Mouse (Mus musculus) testis, postnatal 14 days (tissue): Measurements from ENCODE around the gene Chd1l.

Experiments used
- DNase-seq: peaks from one replicate; pipeline ENCODE4 v3.0.0; 2021; ENCODE audit warnings: low spot score

The Chd1l gene

DNA sequence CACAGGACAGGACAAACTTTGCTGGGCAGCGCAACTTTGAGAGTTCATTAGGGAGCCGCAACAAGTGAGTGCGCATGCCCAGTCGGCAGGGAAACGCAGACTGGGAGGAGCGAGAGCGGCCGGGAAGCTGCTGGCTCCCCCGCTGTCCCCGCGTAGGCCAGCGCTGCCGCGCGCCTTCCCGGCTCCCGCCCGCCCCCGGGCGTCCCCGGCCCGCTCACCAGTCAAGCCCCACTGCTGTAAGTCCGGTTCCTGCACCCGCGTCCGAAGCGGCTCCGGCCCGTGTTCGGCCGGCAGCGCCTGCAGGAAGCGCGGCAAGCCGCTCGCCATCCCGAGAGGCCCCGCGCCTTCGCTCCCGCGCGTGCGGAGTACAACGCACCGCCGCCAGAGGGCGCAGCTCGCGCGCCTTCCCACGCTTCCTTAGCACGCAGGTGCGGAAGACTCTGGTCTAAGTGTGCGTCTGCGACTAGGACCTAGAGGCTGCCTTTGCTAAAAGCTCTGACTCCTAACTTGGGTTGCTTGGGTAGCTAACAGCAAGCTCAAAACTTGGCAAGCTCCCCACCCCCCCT lies at the start of gene Chd1l:
Gene Chd1l (minus strand): TSS at position 359 of the 566 bp plus-strand sequence.
- DNase-seq = peak; percentile 90

DNA sequence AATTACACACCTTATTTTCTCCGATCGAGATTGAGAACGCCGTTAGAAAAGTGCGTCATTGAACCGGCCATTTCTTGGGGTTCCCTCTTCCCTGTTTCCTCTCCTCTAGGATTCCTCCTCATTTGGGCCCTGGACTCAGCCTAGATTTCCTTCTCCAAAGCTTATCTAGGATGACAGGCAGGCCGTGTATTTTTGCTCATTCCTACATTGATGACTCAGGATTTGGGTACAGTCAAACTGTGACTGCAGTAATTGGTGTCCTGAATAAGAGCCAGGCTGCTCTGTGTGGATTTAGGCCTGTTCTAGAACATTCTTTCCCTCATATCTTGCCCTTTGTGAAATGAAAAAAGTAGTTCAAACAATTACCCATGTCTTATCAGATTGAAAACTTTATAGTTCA lies 49.7 kb upstream of the Chd1l start:
- DNase-seq = no peak

DNA sequence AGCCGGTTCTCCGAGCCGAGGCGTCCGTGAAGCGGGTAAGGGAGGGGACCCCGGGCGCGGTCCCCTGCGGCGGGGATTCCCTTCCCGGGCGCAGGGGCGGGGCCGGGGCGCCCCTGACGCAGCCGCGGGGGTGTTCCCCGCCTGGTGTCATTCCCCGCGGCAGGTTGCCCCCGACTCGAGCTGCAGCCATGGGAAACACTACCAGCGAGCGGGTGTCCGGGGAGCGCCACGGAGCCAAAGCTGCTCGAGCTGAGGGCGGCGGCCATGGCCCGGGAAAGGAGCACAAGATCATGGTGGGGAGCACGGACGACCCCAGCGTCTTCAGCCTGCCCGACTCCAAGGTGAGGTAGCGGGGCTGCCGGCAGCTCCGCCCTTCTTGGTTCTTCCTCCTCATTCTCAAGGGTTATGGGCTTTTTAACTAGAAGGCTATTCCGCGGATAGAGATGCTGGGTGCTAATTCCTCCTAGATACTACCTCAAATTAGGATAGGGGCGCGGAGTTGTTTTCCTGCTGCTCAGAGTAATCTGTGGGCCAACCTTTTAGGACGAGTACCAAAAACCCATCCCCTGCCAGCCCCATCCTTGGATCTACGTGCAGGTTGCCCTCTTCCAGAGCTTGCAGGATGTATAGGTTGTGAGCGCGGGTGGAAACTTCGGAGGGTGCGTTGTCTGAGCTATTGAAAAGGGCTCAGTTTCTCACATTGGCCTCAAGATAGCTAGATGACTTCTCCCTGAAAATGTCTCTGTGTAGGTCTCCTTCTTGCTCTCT lies 48.6 kb upstream of the Chd1l start:
- DNase-seq = peak; percentile 79

DNA sequence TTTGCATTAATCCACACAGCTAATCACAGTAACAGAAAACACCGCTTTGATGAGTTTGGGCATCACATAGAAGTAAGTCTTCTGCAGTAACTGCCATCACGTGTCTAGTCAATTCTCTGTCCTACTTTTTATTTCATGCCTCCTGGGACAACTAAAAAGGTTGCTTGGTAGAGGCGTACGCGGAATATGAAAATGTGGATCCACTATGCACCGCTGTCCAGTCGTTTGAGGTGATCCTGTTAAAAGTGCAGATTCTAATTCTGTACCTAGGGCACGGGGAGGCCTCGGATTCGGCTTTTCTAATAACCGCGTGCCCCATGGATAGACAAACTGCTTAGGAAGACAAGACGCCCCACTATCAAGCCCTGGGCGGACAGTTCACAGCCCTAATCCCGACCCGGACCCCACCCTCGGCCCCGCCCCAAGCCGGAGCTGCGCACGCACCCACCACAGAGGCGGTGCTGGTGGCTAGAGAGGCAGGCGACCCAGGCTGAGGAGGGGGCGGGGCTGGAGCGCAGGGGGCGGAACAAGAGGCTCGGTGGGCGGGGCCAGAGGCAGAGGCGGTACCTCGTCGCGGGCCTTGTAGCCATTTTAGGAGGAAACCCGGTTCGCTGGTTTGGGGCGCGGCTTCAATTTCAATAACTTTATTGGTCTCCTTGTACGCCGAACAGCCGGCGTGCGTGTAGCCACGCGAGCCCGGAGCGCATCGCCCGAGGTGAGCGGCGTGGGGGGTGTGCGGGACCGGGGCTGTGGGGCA lies 47.8 kb upstream of the Chd1l start, which contains the start of gene Prkab2:
Gene Prkab2 (plus strand): TSS at position 539 of the 757 bp plus-strand sequence.
- DNase-seq = peak; percentile 99

DNA sequence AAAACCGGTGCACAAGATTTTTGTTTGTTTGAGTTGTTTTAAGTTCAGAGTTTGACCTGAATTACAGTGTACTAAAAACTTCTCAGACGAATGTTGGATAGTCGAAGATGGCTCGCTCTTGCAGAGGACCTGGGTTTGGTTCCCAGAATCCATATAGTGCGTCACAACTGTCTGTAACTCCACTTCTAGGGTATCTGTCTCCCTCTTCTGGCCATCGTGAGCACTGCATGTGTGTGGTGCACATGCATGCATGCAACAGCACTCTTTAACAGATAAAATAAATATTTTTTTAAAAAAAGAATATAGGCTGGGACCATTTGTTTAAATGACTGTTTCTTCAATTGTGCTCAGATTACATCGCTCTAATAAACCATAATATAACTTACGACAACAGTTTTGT lies 44.9 kb upstream of the Chd1l start:
- DNase-seq = no peak

DNA sequence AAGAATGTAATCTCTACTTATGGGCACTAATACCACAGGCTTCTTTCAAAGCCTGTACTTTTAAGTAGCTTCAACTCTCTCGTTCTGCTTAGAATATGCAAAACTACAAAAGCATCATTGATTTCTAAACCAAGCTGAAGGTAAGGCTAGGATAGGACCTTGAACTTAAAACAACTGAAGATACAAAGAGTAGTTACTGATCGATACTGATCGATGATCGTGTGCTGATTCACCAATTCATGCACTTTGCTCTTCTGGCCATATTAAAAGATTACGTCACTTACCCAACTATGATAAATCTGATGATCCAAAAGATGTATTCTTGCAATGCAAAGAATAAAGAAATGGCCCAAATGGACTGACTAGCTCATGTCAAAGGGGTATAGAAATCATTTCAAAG lies 43.8 kb upstream of the Chd1l start:
- DNase-seq = no peak

DNA sequence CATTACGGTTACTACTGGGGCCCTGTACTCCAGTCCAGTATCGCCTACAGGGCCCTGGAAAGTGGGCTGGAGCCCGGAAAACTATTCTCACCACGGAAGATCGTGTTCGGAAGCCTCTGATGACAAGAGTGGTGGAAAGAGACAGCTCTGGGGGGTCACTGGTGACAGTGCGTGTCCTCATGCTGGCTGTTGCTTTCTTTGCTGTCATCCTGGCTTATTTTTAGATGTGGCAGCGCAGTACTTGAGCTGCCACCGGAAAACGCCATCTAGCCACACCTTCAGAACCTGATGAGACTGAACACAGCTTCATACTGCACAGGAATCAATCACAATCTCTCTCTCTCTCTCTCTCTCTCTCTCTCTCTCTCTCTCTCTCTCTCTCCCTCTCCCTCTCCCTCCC lies 41.6 kb upstream of the Chd1l start:
- no peak for DNase-seq

DNA sequence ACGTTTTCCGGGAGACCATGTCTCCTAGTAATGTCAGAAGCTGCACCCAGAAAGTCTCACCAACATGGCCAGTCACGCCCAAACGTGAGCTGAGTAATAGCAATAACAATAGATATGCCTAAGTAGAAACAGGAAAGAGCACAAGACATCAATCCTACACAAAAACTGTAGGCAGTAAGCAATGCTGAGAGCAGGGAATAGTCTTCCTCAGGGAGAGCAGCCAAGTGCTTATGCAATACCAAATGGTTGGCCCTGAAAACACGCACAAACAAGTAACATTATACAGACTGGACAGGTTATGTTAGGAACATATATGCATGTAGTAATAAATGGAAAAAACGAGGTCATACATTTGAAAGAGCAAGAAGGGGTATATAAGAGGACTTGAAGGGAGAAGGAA lies 39.5 kb upstream of the Chd1l start:
- DNase-seq = no peak

DNA sequence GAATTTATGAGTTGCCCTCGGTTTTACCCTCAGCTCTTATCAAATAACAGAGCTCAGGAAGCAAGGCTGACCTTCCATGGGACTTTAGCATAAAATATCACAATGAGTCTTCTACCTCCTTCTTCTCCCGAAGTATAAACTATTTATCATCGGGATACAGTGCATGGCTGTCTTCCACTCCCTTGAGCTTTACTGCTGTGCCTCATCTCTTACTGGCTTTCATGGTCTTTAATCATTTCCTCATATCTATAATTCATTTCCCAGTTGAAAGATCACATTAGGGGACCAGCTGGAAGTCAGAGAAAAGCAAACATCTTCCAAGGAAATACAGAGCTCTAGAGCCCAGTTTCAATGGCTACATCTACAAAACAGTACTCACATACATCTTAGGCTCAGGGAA lies 39.0 kb upstream of the Chd1l start:
- no peak for DNase-seq

DNA sequence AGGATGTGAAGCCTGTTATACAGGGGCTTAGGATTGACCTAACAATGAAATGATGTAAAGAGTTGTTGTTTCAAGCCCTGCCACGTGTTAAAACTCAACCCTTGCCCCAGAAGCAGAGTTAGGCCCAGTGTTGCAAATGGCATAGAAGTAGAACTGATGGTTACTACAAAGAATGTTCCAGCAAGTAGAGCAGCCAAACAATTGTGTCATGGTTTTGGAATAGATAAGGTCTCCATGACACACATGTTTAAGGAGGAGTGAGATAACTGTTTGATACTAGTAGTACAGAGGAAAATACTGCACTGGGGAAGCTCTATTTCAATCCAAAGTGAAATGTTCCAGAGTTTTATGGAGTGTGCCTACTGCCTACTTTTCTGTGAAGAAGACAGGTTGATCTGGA lies 38.5 kb upstream of the Chd1l start:
- no peak for DNase-seq

DNA sequence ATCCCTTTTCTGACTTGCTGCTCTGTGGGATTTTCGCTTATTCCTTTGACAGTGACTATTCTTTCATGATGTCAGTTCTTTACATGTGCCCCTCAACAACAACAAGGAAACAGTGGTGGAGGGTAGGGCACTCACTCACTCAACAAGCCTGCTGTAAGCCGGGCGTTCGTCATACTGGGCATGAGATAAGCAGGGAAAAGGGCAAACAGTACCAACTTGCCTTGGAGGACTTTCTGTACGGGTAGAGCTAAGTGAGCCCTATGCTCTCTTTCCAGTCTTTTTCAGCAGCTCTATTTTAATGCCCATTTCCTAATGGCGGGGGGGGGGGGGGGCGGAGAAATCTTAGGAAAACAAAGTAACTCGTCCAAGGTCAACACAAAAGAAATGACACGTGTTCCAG lies 32.0 kb upstream of the Chd1l start:
- no peak for DNase-seq

DNA sequence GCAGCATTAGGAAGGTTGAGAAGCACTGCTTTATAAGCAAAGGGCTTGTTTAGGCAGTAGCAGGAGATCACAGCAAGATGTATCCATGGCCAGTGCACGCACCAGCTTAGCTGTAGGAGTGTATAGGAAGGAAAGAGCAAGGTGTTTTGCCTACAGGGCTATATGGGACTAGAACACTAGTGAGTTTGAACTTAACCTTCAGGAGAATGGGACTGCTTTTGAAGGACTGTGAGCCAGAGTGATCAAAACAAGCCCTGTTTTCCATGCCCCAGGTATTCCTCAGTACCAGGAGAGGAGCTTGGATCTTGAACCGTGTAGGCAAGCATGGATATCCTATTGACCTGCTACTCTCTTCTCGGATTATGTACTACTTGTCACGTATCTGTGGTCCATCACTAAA lies 31.4 kb upstream of the Chd1l start:
- DNase-seq = no peak

DNA sequence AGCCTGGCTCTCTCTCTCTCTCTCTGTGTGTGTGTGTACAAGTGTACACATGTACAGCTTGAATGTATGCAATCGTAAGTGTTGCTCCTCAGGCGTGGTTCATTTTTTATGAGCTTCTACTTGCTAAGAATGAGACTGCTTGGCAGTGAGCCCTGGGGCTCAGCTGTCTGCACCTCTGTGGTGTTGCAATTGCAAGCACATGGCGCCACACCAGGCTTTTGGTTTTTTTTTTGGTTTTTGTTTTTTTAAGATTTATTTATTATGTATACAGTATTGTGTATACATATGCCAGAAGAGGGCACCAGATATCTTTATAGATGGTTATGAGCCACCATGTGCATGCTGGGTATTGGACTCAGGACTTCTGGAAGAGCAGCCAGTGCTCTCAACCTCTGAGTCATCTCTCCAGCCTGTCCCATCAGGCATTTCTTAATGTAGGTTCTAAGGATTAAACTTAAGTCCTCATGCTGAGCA lies 24.3 kb upstream of the Chd1l start:
- DNase-seq = no peak

DNA sequence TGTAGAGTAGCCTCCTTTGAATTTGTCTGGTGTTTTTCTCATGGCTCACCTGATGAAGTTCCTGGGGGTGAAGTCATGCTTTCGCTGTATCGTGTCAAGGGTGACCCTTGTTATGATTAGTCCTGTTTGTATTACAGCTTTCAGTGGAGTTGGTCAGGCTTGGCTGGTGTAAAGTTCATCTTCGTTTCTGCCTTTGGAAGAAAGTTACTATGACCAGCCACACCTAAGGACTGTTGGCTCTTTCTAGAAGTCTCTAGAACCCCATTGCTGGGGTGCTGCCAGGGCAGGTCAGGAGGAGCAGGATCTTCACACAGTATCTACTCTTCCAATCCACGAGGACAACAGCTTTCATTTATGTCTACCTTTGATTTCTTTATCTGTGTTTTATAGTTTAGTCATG lies 23.5 kb upstream of the Chd1l start:
- DNase-seq = no peak

DNA sequence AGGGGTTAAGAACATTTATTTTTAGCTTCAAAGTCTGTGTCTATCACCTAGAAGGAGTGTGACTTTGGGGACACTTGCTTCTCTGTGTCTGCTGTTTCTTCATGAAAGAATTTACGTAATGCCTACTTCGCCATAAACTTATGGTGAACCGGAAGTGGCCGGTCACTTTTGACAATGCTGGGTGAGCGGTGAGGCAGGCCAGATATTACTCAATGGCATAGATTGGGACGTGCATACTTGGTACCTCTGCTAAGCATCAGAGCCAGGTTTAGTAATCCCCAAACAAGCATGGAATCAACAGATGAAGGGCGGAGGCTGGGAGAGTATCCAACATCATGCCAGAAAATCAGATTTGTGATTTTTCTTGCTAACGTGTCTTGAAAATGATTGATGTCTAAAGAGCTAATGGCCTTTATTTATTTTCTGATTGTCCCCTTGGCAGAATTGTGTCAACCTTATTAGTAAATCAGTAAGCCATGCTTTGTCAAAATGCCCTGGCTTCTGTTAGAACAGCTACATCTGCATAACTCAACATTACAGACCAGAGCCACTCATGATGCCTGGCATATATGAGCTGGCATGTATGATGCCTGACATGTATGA lies 21.4 kb upstream of the Chd1l start:
- DNase-seq = no peak

DNA sequence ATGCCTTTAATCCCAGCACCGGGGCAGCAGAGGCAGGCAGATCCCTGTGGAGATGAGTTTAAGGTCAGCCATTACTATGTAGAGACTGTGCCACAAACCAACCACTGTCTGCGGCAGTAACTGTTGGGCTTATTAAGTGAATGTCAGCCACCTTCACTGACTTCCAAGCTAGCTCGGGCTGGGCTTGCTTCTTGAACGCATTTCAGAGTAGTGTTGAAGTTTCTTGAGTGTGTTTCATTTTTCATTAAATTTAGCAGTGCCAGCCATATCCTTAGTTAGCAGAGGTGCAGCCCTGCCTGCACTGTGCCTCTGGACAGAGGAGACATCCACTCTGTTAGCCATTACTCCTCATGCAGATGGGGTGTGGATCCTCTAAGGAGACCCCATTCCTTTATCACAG lies 20.7 kb upstream of the Chd1l start:
- no peak for DNase-seq

DNA sequence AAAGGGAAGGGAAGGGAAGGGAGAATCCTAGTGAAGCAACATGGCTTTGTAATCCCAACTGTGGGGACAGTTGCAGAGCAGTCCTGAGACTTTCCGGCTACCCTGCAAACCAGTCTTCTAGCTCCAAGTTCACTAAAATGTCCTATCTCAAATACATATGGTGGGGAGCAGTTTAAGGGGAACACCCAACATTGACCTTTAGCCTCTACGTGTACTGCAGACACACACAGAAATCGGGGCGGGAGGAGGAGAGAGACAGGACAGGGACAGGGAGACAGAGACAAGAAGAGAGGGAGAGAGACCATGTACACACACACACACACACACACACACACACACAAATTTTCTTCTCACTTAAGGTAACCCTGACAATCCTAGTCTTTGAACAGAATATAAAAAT lies 19.9 kb upstream of the Chd1l start:
- no peak for DNase-seq

DNA sequence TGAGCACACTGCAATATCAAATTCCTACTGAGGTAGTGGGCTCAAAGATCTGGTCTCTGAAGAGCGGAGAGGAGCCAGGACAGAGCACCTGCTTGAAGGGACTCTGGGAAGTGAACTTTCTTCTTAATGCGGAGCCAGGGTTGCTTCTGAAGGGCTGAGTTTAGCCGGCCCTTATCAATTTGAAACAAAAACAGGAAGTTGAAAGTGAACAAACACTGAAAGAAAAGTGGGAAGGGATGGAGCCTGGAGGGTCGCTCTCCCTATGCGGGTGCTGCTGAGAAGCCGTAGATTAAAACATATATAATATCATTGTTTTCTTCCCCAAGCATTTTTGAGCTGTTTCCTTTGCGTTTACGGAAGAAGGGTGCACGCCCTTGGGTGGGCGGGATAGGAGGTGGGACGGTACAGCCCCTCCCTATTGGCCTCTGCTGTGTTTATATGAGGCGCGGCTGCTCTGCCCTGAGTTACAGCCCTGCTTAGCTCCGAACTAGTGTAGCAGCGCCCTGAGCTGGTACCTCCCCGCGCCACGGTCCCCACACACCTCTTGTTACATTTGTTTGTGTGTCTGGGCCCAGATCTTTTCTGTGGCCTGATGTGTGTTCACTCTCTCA lies 18.5 kb upstream of the Chd1l start, which contains the start of gene Fmo5:
Gene Fmo5 (plus strand): TSS at position 414 of the 611 bp plus-strand sequence.
- peak; percentile 46 for DNase-seq

DNA sequence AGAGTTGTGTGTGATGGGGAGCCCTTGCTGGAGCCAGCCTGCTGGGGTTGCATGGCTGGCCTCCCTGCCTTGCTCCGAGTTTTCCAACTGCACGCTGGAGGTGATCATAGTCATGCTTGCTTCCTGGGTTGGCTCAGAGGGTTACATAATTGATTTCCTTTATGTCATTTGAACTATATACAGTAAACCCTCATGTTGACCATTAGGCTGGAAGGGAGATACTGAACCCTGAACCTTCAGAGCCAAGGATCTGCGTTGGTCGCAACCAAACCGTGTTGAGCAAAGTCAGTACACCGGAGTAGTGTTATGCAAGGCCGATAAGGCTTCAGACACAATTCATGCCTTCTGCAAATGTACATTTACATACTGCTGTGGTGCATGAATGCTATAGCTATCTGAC lies 17.9 kb upstream of the Chd1l start:
- DNase-seq = no peak

DNA sequence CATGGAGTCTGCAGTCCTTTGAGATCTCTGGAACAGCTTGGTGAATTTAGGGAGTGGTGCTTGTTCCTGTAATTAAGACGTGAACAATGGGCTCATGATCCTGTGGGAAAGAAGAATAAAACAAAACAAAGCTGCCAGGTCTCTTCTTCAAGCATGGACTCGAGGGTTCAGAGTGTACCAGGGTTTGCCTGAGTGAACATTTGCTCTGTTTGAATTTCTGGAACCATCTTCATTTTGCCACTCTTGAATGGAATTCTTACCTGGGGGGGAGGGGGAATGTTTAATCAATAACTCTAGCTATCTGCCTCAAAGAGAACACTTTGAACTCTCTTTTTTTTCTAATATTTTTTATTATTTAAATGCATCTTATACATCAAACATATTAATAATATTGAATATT lies 14.6 kb upstream of the Chd1l start:
- no peak for DNase-seq

DNA sequence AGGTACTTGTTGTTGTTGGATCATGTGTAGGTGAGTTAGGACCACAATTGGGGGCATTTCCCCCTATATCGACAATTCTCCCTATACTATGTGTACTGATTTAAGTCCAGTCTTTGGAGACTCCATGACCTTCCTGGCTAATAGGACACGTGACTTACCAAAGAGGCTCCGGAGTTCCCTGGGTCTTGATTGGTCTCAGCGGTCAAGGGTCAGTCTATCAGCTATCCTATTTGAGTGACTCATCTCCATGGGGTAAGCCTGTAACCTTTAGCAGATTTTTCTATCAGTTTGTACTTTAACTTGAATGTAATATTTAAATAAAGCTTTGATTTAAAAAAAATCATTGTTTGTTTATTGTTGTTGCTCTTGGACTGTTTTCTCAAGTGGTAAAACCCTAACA lies 10.7 kb upstream of the Chd1l start:
- no peak for DNase-seq

DNA sequence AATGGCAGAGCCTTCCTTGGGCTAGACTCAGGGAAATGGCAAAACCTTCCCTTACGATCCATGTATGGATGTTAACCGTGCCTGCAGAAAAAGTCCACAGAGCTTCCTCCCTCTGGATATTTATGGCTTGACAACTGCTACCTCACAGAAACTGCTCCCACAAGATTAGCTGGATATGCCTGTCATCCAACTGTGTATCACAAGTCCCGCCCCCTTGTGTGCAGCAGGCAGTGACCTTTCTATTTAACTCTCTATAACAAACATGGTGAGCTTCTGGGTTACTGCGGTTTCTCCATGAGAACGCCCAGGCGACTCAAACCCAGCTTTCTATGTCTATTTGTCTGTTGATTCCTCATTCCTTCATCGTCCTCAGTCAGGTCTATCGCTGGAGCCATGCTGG lies 7.9 kb upstream of the Chd1l start:
- no peak for DNase-seq
